Mouse (Mus musculus) cortical plate, adult 2 months (tissue): Measurements from ENCODE around the gene Il21r. TPM values are rescaled to one million over a fixed set of nuclear protein-coding genes. Genes with fewer than 3 reads are reported as not detected.

Experiments used
- H3K27ac ChIP-seq: fragments of 200-500 bp; 2 replicates; pipeline ENCODE4 v1.5.1; 2012; ENCODE audit warnings: low read length, control low read depth, inconsistent platforms; ENCODE audit not compliant: insufficient read depth
- H3K4me1 ChIP-seq: fragments of 200-500 bp; 2 replicates; pipeline ENCODE4 v1.6.1; 2011; ENCODE audit warnings: low read length; ENCODE audit not compliant: control insufficient read depth, insufficient read depth
- H3K4me3 ChIP-seq: fragments of 200-500 bp; 2 replicates; pipeline ENCODE4 v1.5.1; 2011; ENCODE audit warnings: mild to moderate bottlenecking, low read length, control low read depth; ENCODE audit not compliant: insufficient read depth
- CTCF ChIP-seq: fragments of 200-500 bp; IDR thresholded peaks from 2 replicates; pipeline ENCODE4 v1.5.1; 2011; ENCODE audit warnings: mild to moderate bottlenecking, control low read depth, low read length; ENCODE audit not compliant: insufficient read depth; ENCODE audit errors: extremely low read depth
- POLR2A ChIP-seq: fragments of 200-500 bp; IDR thresholded peaks from 2 replicates; pipeline ENCODE4 v1.6.1; 2011; ENCODE audit warnings: mild to moderate bottlenecking, low read length, control low read depth; ENCODE audit not compliant: insufficient read depth; ENCODE audit errors: extremely low read depth
- polyA plus RNA-seq: library from polyadenylated mRNA; depleted of rRNA; stranded (reverse); fragments of >200 nt; gene quantifications from 2 replicates; pipeline ENCODE4 v1.2.3, GENCODE M21; 2012

Il21r gene
- polyA plus RNA-seq, 1 experiment, result 1.5 TPM

DNA sequence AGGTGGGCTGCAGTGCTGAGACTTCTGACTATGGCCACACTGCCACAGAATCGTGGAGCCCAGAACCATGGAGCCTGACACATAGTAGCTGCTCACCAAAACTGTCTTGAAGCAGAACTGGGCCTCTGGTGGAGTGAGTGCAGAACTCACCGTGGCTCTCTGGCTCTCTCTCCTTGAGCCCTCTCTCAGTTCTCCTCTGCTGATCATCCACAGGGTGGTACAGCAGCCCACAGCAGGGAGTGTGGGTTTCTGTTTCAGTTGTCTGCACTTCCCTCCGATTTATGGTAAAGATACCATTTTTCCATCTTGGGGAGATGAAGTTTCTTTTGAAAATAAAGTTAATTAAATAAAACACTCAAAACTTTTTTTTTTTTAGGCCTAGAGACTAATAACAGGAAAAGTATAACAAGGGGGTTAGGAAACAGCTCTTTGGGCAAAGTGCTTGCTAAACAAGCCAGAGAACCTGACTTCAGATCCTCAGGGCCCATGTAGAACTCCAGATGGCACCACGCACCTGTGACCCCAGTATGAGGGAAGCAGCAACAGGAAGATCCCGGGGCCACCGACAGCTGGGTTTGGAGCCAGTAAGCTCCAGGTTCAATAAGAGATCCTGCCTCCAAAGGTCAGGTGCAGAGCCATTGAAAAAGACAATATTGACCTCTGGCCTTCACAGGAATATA, 19.8 kb upstream of the Il21r start:
- Histone ChIP-seq H3K4me3 (no peak overlapping the region), H3K27ac (no peak overlapping the region), H3K4me1 (no peaks in the 10 kb centered on the region; the same call in 1 of the 2 replicates)
- TF ChIP-seq POLR2A, result no peak
- no peak for TF ChIP-seq CTCF

DNA sequence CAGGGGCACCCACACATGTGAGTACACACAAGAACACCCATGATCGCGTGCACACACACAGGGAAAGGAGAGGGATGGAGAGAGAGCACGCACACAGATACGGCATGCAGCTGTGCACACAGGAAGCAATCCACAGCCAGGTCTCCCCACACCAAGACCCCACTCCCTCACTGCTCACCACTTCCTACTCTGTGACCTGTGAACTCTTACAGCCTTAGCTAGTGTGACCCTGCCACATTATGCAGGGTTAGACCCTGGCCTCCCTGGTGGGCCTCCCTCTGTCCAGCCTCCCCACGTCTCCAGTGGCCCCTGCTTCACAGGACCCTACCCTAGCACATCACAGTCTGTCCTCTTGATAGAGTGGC, 19.2 kb upstream of the Il21r start:
- no peak overlapping the region for H3K27ac ChIP-seq
- no peak for TF ChIP-seq POLR2A
- TF ChIP-seq CTCF, result no peak
- no peak overlapping the region for H3K4me3 ChIP-seq
- no peaks in the 10 kb centered on the region; the same call in 1 of the 2 replicates for H3K4me1 ChIP-seq

DNA sequence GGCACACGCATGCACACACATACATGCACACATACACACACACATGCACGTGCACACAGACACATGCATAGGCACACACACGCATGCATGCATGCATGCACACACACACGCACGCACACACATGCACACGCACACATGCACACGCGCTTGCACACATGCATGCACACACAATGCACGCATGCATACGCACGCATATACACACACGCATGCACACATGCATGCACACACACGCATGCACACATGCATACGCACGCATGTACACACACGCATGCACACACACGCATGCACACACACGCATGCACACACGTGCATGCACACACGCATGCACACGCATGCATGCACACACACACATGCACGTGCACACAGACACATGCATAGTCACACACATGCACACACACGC, 16.9 kb upstream of the Il21r start:
- TF ChIP-seq CTCF (no peak), POLR2A (no peak)
- Histone ChIP-seq H3K4me1 (no peaks in the 10 kb centered on the region; the same call in 1 of the 2 replicates), H3K27ac (no peak overlapping the region), H3K4me3 (no peak overlapping the region)

DNA sequence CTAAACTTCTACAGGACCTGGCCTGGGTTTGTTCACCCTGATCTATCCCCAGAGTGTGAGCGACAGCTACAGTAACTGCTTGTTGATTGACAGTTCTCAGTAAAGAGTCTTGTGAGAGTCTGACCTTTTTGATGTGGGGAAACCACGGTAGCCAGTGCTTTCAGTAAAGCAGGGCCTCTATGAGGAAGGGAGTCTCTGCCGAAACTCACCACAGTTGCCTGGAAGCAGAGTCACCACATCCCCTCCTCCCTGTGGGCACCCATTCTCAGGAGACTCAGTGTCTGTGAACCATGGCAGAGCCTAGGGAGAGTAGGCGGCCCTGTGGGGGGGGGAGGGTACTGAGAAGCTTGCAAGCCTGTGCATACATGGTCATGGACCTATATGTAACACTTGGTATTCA, 14.5 kb upstream of the Il21r start:
- no peak for TF ChIP-seq CTCF
- TF ChIP-seq POLR2A, result no peak
- no peak overlapping the region for H3K4me3 ChIP-seq
- no peak overlapping the region for H3K27ac ChIP-seq
- no peaks in the 10 kb centered on the region; the same call in 1 of the 2 replicates for H3K4me1 ChIP-seq

DNA sequence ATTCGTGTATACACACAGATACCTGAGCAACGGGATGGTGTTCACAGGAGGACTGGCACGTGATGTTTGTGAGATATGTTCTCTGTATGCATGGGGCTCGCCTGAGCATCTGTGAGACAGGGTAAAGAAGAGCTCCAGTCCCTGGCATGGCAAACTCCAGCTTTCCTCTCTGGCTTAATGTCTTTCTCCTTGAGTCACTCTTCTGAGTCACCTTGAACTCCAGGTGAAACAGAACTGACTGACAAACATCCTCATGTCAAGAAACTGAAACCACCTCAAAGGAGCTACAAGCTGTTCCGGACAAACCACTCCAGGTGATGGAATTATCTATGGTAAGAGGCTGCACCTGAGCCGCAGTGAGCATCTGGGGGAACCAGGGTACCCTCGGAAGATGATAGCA, 13.3 kb upstream of the Il21r start:
- no peak overlapping the region for H3K4me3 ChIP-seq
- no peak overlapping the region for H3K27ac ChIP-seq
- no peaks in the 10 kb centered on the region; the same call in 1 of the 2 replicates for H3K4me1 ChIP-seq
- TF ChIP-seq POLR2A (no peak), CTCF (no peak)

DNA sequence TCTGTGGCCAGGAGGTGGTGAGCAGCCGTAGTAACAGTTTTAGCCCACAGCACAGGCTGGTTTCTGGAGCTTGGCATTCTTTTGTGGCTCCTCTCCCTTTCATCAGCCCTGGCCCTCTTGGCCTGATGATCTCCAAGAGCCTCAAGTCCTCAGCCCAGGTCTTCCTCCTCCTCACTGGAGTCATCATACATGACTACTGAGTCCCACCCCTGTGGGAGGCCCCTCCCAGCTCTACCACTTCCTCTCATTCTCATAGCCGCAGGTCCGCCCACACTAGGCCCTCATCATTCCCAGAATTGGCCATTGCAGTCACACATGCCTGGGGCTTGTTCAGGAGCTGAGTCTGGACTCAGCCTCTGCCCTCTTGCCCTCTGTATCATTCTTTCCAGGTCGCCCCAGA, 9.4 kb upstream of the Il21r start:
- TF ChIP-seq CTCF, result no peak
- TF ChIP-seq POLR2A, result no peak

DNA sequence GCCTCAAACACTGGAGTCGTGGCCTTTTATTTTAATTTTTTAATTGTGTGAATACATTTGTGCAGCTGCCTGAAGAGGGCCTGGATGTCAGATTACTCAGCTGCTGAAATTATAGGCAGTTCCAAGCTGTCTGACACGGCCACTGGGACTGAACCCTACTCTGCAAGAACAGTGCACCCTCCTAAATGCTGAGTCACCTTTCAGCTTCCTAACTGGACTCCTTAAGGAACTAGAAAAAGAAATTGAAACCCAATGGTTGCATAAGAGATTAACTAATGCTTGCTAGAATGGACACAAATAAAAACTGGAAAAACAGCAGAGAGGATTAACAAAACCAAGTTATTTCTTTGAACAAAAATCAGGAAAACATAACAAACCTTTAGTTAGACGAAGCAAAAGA, 6.8 kb upstream of the Il21r start:
- TF ChIP-seq POLR2A (no peak), CTCF (no peak)
- Histone ChIP-seq H3K4me3 (no peak overlapping the region), H3K27ac (no peak overlapping the region), H3K4me1 (no peaks in the 10 kb centered on the region)

More for the DNA sequence above, 9.4 kb upstream of the Il21r start:
- Histone ChIP-seq H3K27ac (no peak overlapping the region), H3K4me3 (no peak overlapping the region), H3K4me1 (no peaks in the 10 kb centered on the region)

DNA sequence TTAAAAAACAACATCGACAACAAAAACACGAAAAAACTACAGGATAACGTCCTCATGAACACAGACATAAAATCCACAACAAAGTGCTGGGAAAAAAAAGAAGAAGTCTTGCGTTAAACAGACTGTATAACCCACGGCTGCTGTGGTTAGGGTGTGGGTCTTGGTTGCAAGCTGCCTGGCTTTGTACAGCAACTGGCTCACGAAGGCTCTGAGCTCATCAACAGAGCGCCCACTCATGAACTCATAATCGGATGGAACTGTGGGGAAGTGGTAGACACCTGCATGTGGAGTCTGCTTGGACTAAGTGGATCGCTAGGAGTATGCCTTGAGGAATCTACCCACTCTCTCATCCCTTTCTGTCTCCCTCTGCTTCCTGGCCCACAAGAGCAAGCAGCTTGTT, 6.1 kb upstream of the Il21r start:
- Histone ChIP-seq H3K4me3 (no peak overlapping the region), H3K4me1 (no peaks in the 10 kb centered on the region), H3K27ac (no peak overlapping the region)
- no peak for TF ChIP-seq CTCF
- no peak for TF ChIP-seq POLR2A

DNA sequence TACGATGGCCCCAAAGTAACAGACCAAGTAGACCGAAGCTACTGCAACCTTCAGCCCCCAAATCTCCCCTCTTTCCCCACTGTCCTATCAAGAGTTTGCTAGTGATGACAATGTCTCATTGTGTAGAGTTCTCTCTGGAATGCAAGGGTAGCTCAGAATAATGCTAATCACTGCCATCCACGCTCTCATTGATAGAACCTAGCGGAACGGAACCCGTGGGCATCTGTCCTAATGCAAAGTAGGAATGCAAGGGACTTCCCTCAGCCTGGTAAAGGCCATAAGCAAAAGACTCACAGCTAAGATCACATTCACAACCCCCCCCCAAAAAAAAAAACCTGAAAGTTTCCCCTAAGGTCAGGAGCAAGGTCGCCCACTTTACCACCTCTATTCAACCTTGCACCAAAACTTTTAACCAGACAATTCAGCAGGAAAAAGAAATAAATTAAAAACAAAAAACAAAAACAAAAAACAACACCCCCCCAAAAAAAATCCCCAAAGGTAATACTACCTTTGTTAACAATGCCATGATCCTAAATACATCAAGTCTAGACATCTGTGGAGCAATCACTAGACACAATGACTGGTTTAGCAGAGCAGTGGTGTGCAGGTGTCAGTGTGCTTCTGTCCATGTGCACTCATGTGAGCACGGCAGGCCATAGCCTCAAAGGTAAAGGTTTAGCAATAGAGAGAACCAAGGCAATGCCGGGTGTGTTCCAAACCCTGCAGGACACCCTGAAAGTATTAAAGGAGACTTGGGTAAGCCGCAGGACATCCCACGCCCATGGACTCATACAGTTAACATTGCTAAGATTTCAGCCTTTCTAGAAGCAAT, 5.5 kb upstream of the Il21r start:
- Histone ChIP-seq H3K4me1 (no peaks in the 10 kb centered on the region), H3K27ac (no peak overlapping the region), H3K4me3 (no peak overlapping the region)
- no peak for TF ChIP-seq CTCF
- TF ChIP-seq POLR2A, result no peak
